Mouse (Mus musculus): ENCODE results near the gene Nle1.

- TF ChIP-seq CTCF (IDR thresholded peaks at IDR 0.05; ENCODE audit: insufficient read depth, low read depth, low read length) (no peak), POLR2A (IDR thresholded peaks at IDR 0.05; ENCODE audit: insufficient read depth, low read depth, low read length) (no peak)
These were observed 40.8 kb upstream of the Nle1 start for GRCm38 (mm10) chr11:82949036-82949435.

All from olfactory bulb, adult 2 months (tissue).